Mouse (Mus musculus): ENCODE results near the gene Gm10563.

Gm10563 gene

GRCm38 (mm10) chr4:155653086-155653450 lies 7.9 kb upstream of the Gm10563 start, which contains the start of gene Mmp23:
TSS of gene Mmp23 (minus strand) at chr4:155653384.
- DNase-seq (ENCODE audit: low spot score in 2 of 2) = no peak

- DNase-seq (ENCODE audit: low spot score in 2 of 2) = no peak
Measured at GRCm38 (mm10) chr4:155652283-155653085, 7.3 kb upstream of the Gm10563 start.

GRCm38 (mm10) chr4:155651553-155652269 lies 6.5 kb upstream of the Gm10563 start:
- no peak for DNase-seq (ENCODE audit: low spot score in 2 of 2)

GRCm38 (mm10) chr4:155649355-155649754 lies 4.1 kb upstream of the Gm10563 start:
- no peak for DNase-seq (ENCODE audit: low spot score in 2 of 2)

GRCm38 (mm10) chr4:155645721-155646120 lies 513 bp upstream of the Gm10563 start:
- DNase-seq (ENCODE audit: low spot score in 2 of 2) = no peak

GRCm38 (mm10) chr4:155643531-155643930 lies 1.7 kb downstream of the Gm10563 start:
- no peak for DNase-seq (ENCODE audit: low spot score in 2 of 2)

GRCm38 (mm10) chr4:155635766-155636499 lies 9.3 kb downstream of the Gm10563 start:
- no peak for DNase-seq (ENCODE audit: low spot score in 2 of 2)

GRCm38 (mm10) chr4:155630267-155630666 lies 14.9 kb downstream of the Gm10563 start:
- DNase-seq (ENCODE audit: low spot score in 2 of 2) = no peak

GRCm38 (mm10) chr4:155624338-155625291 lies 20.6 kb downstream of the Gm10563 start, which contains the start of gene Cdk11b:
TSS of gene Cdk11b (plus strand) at chr4:155624854.
- peak; percentile 94 to 97 for DNase-seq (ENCODE audit: low spot score in 2 of 2)

GRCm38 (mm10) chr4:155618321-155618720 lies 26.9 kb downstream of the Gm10563 start:
- DNase-seq (ENCODE audit: low spot score in 2 of 2) = no peak

GRCm38 (mm10) chr4:155613264-155613663 lies 31.9 kb downstream of the Gm10563 start:
- no peak for DNase-seq (ENCODE audit: low spot score in 2 of 2)

- no peak for DNase-seq (ENCODE audit: low spot score in 2 of 2)
Measured at GRCm38 (mm10) chr4:155611860-155612259, 33.3 kb downstream of the Gm10563 start.

- DNase-seq (ENCODE audit: low spot score in 2 of 2) = no peak
Measured at GRCm38 (mm10) chr4:155606825-155607224, 38.4 kb downstream of the Gm10563 start.

GRCm38 (mm10) chr4:155605132-155605531 lies 40.1 kb downstream of the Gm10563 start:
- DNase-seq (ENCODE audit: low spot score in 2 of 2) = no peak

- no peak for DNase-seq (ENCODE audit: low spot score in 2 of 2)
Measured at GRCm38 (mm10) chr4:155603801-155604200, 41.4 kb downstream of the Gm10563 start.

- no peak for DNase-seq (ENCODE audit: low spot score in 2 of 2)
Measured at GRCm38 (mm10) chr4:155602753-155603152, 42.5 kb downstream of the Gm10563 start.

GRCm38 (mm10) chr4:155601997-155602456 lies 43.2 kb downstream of the Gm10563 start:
- DNase-seq (ENCODE audit: low spot score in 2 of 2) = no peak

GRCm38 (mm10) chr4:155601091-155601996 lies 43.9 kb downstream of the Gm10563 start, which contains the start of gene Slc35e2:
TSS of gene Slc35e2 (plus strand) at chr4:155601416.
- peak; percentile 89 to 94 for DNase-seq (ENCODE audit: low spot score in 2 of 2)

GRCm38 (mm10) chr4:155599901-155600825 lies 45.0 kb downstream of the Gm10563 start:
- DNase-seq (ENCODE audit: low spot score in 2 of 2) = no peak
